Mouse (Mus musculus): ENCODE results near the gene Hadh. TPM values are rescaled to one million over a fixed set of nuclear protein-coding genes. Genes with fewer than 3 reads are reported as not detected.

Gene Hadh
- polyA plus RNA-seq, 1 experiment from 2014 or later: 193 TPM

GRCm38 (mm10) chr3:131198991-131199390 lies 72.9 kb downstream of the Hadh start:
- Histone ChIP-seq H3K4me2 (ENCODE audit: low read depth, low read length) (no peak overlapping the region), H3K4me1 (ENCODE audit: control insufficient read depth, insufficient read depth, low read length) (no peaks in the 10 kb centered on the region), H3K36me3 (ENCODE audit: control insufficient read depth, insufficient read depth) (no peaks in the 10 kb centered on the region), H3K27me3 (ENCODE audit: control insufficient read depth, insufficient read depth, low read length) (no peaks in the 10 kb centered on the region), H3K4me3 (ENCODE audit: low read length) (no peak overlapping the region), H3K9ac (ENCODE audit: low read length) (no peak overlapping the region), H3K27ac (ENCODE audit: low read length) (no peak overlapping the region), H3K9me3 (replicated peaks; ENCODE audit: control insufficient read depth, low read length) (no peaks in the 10 kb centered on the region)
- ATAC-seq (replicated peaks; ENCODE audit: extremely low read depth, insufficient read depth, low FRiP score): no peak
- WGBS: 85% methylated on average over 3 of the region's 3 CpGs

DNA sequence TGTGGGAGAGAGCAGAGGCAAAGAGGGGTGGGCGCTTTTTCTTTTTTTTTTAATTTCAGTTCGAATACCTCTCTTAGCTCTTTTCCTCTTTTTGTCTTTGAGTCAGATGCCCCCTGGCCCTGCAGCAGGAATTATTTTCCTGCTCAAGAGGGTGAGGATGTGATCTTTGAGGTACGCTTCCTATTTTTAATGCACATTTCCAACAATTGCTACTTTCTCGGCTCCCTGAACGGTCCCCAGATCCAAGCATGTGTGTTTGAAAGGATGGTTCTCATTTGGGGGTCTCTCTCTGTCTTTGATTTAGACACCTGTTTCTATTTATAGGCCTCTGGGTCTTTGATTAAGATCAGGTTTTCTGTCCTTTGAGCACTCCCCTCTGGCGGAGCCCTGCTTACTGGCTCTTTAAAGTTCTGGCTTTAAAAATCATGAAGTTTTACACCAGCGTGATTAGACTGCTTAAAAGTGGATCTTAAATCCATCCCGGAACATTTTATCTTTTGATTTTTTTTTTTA lies 75.3 kb downstream of the Hadh start:
- ATAC-seq (replicated peaks; ENCODE audit: extremely low read depth, insufficient read depth, low FRiP score): no peak
- Histone ChIP-seq H3K9ac (ENCODE audit: low read length) (no peak overlapping the region), H3K27me3 (ENCODE audit: control insufficient read depth, insufficient read depth, low read length) (no peaks in the 10 kb centered on the region), H3K4me1 (ENCODE audit: control insufficient read depth, insufficient read depth, low read length) (no peaks in the 10 kb centered on the region), H3K27ac (ENCODE audit: low read length) (no peak overlapping the region), H3K9me3 (replicated peaks; ENCODE audit: control insufficient read depth, low read length) (no peaks in the 10 kb centered on the region), H3K4me2 (ENCODE audit: low read depth, low read length) (no peak overlapping the region), H3K36me3 (ENCODE audit: control insufficient read depth, insufficient read depth) (no peaks in the 10 kb centered on the region), H3K4me3 (ENCODE audit: low read length) (no peak overlapping the region)
- 80% methylated on average over 8 of the region's 8 CpGs for WGBS

GRCm38 (mm10) chr3:131196050-131196449 lies 75.9 kb downstream of the Hadh start:
- H3K9me3 ChIP-seq (replicated peaks; ENCODE audit: control insufficient read depth, low read length): no peaks in the 10 kb centered on the region
- whole genome bisulfite sequencing: 67% methylated on average over 10 of the region's 10 CpGs
- H3K27me3 ChIP-seq (ENCODE audit: control insufficient read depth, insufficient read depth, low read length): no peaks in the 10 kb centered on the region
- H3K27ac ChIP-seq (ENCODE audit: low read length): no peak overlapping the region
- no peak for ATAC-seq (replicated peaks; ENCODE audit: extremely low read depth, insufficient read depth, low FRiP score)
- no peak overlapping the region for H3K4me2 ChIP-seq (ENCODE audit: low read depth, low read length)
- H3K4me1 ChIP-seq (ENCODE audit: control insufficient read depth, insufficient read depth, low read length): no peaks in the 10 kb centered on the region
- no peaks in the 10 kb centered on the region for H3K36me3 ChIP-seq (ENCODE audit: control insufficient read depth, insufficient read depth)
- no peak overlapping the region for H3K9ac ChIP-seq (ENCODE audit: low read length)
- no peak overlapping the region for H3K4me3 ChIP-seq (ENCODE audit: low read length)

GRCm38 (mm10) chr3:131191454-131191853 lies 80.4 kb downstream of the Hadh start:
- Histone ChIP-seq H3K36me3 (ENCODE audit: control insufficient read depth, insufficient read depth) (no peaks in the 10 kb centered on the region), H3K4me2 (ENCODE audit: low read depth, low read length) (no peak overlapping the region), H3K9ac (ENCODE audit: low read length) (no peak overlapping the region), H3K27ac (ENCODE audit: low read length) (no peak overlapping the region), H3K9me3 (replicated peaks; ENCODE audit: control insufficient read depth, low read length) (no peaks in the 10 kb centered on the region), H3K4me3 (ENCODE audit: low read length) (no peak overlapping the region), H3K27me3 (ENCODE audit: control insufficient read depth, insufficient read depth, low read length) (no peaks in the 10 kb centered on the region), H3K4me1 (ENCODE audit: control insufficient read depth, insufficient read depth, low read length) (no peaks in the 10 kb centered on the region)
- ATAC-seq (replicated peaks; ENCODE audit: extremely low read depth, insufficient read depth, low FRiP score): no peak
- WGBS: 86% methylated on average over 7 of the region's 7 CpGs

DNA sequence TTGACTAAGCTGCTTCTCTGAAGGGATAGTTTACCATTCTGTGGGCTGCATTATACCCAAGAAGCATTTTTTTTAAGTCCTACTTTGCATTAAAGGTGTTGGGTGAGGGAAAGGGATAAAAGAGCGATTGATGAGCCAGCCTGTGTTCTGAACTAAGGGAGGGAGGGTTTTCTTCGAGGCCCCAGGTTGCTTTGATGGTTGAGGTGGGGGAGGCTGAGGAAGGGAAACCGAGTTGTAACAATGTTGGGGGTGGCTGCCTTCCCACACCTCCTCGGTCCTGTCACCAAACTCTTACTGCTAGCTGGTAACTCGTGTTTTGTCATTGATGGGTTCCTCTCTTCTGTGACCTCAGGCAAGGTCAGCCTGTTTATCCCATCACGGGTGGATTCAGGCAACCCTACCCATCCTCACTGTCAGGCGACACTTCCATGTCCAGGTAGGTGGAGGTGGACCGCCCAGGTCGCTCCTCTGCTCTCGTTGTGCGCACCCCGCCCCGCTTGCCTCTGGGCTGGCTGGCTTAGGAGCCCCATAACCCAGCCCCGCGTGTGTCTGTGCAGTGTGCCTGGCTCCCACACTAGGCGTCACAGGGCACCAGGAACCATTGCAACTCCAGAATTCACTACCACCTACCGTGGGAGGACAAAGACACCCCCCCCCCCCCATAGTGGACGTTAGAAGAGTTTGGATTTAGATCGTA lies 81.1 kb downstream of the Hadh start:
- Histone ChIP-seq H3K27ac (ENCODE audit: low read length) (no peak overlapping the region), H3K9me3 (replicated peaks; ENCODE audit: control insufficient read depth, low read length) (no peaks in the 10 kb centered on the region)

DNA sequence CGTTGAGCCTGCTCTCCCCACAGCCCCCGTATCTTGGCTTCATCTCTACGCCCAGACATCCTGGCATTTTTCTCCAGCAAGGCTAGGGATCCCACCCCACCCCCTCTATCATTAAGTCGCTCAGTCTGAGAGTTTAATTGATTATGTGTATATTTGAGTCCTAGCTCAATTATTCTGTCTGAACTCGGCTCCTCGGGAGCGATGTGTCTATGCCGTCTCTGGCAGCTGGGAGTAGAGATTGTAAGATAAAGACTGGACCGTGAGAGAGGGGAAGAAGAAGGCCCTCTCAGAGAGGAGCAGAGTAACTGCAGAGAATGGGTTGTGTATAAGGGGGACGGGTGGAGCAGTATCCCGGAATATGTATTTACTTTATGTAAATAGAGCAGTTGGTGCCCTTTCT lies 81.7 kb downstream of the Hadh start:
- Histone ChIP-seq H3K4me2 (ENCODE audit: low read depth, low read length) (no peak overlapping the region), H3K27ac (ENCODE audit: low read length) (no peak overlapping the region), H3K4me1 (ENCODE audit: control insufficient read depth, insufficient read depth, low read length) (no peaks in the 10 kb centered on the region), H3K4me3 (ENCODE audit: low read length) (no peak overlapping the region), H3K27me3 (ENCODE audit: control insufficient read depth, insufficient read depth, low read length) (no peaks in the 10 kb centered on the region), H3K9me3 (replicated peaks; ENCODE audit: control insufficient read depth, low read length) (no peaks in the 10 kb centered on the region), H3K36me3 (ENCODE audit: control insufficient read depth, insufficient read depth) (no peaks in the 10 kb centered on the region), H3K9ac (ENCODE audit: low read length) (no peak overlapping the region)
- 42% methylated on average over 11 of the region's 11 CpGs for WGBS
- ATAC-seq (replicated peaks; ENCODE audit: extremely low read depth, insufficient read depth, low FRiP score): no peak

More for the DNA sequence above, 81.1 kb downstream of the Hadh start:
- Histone ChIP-seq H3K4me1 (ENCODE audit: control insufficient read depth, insufficient read depth, low read length) (no peaks in the 10 kb centered on the region), H3K4me2 (ENCODE audit: low read depth, low read length) (no peak overlapping the region), H3K36me3 (ENCODE audit: control insufficient read depth, insufficient read depth) (no peaks in the 10 kb centered on the region), H3K4me3 (ENCODE audit: low read length) (no peak overlapping the region), H3K27me3 (ENCODE audit: control insufficient read depth, insufficient read depth, low read length) (no peaks in the 10 kb centered on the region), H3K9ac (ENCODE audit: low read length) (no peak overlapping the region)
- 79% methylated on average over 19 of the region's 19 CpGs for WGBS
- ATAC-seq (replicated peaks; ENCODE audit: extremely low read depth, insufficient read depth, low FRiP score): no peak

DNA sequence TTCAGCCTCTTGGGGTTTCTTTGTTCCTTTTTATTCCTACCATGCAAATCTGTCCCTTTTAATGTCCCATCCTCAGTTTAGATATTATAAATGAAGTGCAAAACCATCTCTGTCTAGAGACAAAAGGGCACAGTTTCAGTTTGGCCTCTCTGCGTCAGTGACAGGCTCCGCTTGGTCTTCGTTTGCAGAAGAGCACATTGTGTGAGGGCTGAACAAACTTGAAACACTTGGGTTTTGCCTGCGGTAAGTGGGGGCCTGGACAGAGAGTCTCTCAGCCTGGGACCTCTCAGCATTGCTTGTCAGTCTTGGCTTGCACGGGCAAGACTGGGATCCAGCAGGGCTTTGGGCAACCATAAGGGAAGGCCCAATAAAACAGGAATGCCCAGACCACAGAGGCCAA lies 85.7 kb downstream of the Hadh start:
- H3K4me3 ChIP-seq (ENCODE audit: low read length): no peak overlapping the region
- H3K9ac ChIP-seq (ENCODE audit: low read length): no peak overlapping the region
- H3K27me3 ChIP-seq (ENCODE audit: control insufficient read depth, insufficient read depth, low read length): no peaks in the 10 kb centered on the region
- no peak overlapping the region for H3K4me2 ChIP-seq (ENCODE audit: low read depth, low read length)
- H3K36me3 ChIP-seq (ENCODE audit: control insufficient read depth, insufficient read depth): no peaks in the 10 kb centered on the region
- H3K27ac ChIP-seq (ENCODE audit: low read length): no peak overlapping the region
- 77% methylated on average over 5 of the region's 5 CpGs for WGBS
- H3K4me1 ChIP-seq (ENCODE audit: control insufficient read depth, insufficient read depth, low read length): no peaks in the 10 kb centered on the region
- no peak for ATAC-seq (replicated peaks; ENCODE audit: extremely low read depth, insufficient read depth, low FRiP score)
- no peaks in the 10 kb centered on the region for H3K9me3 ChIP-seq (replicated peaks; ENCODE audit: control insufficient read depth, low read length)

Other genes starting within 250 kb of the Hadh start
- 14.8 and 38.4 TPM in 2 replicates for gene Lef1, start 161.6 kb downstream of the Hadh start, polyA plus RNA-seq (2015; fragmentation: Nextera tagmentation; extraction: Ambion mirVana)
- gene Cyp2u1, start 31.1 kb upstream of the Hadh start, polyA plus RNA-seq (2015; fragmentation: Nextera tagmentation; extraction: Ambion mirVana): 14.0 and 15.8 TPM in 2 replicates
- 0.97 and 1.3 TPM in 2 replicates for gene Sgms2, start 219.3 kb upstream of the Hadh start, polyA plus RNA-seq (2015; fragmentation: Nextera tagmentation; extraction: Ambion mirVana)

Measured in heart, embryonic 16.5 days (tissue).